Mouse (Mus musculus) hindbrain, postnatal 0 days (tissue): ENCODE measurements around the gene Skap2. TPM values are rescaled to one million over a fixed set of nuclear protein-coding genes. Genes with fewer than 3 reads are reported as not detected.

Source experiments
- ATAC-seq: fragments of 200-750 bp; cut with Nextera tagmentation; 2 replicates; pipeline ENCODE4 v1.8.0; 2017; ENCODE audit warnings: mild to moderate bottlenecking, moderate TSS enrichment, moderate library complexity
- DNase-seq: peaks from one replicate; pipeline ENCODE4 v3.0.0-alpha.2; 2015; ENCODE audit warnings: low spot score
- H3K27ac ChIP-seq: fragments of 300-500 bp; sonication (generic); 2 replicates; pipeline ENCODE4 v1.5.1; 2014; ENCODE audit warnings: mild to moderate bottlenecking
- H3K27me3 ChIP-seq: fragments of 300-500 bp; sonication (generic); 2 replicates; pipeline ENCODE4 v1.6.1; 2014; ENCODE audit warnings: low read length, mixed read lengths; ENCODE audit not compliant: insufficient read depth
- H3K36me3 ChIP-seq: fragments of 300-500 bp; sonication (generic); 2 replicates; pipeline ENCODE4 v1.6.1; 2014; ENCODE audit warnings: low read length, mixed read lengths; ENCODE audit not compliant: insufficient read depth
- H3K4me1 ChIP-seq: fragments of 300-500 bp; sonication (generic); 2 replicates; pipeline ENCODE4 v1.6.1; 2014; ENCODE audit warnings: antibody characterized with exemption, low read length, mixed read lengths; ENCODE audit not compliant: insufficient read depth
- H3K4me2 ChIP-seq: fragments of 300-500 bp; sonication (generic); 2 replicates; pipeline ENCODE4 v1.6.1; 2014; ENCODE audit warnings: low read depth, mild to moderate bottlenecking, low read length, moderate library complexity, mixed read lengths
- H3K4me3 ChIP-seq: fragments of 300-500 bp; sonication (generic); 2 replicates; pipeline ENCODE4 v1.5.1; 2014; ENCODE audit warnings: low read length
- H3K9ac ChIP-seq: fragments of 300-500 bp; sonication (generic); replicated peaks from 2 replicates; pipeline ENCODE4 v1.6.1; 2014; ENCODE audit warnings: mild to moderate bottlenecking, low read length, moderate library complexity, mixed read lengths
- H3K9me3 ChIP-seq: fragments of 300-500 bp; sonication (generic); 2 replicates; pipeline ENCODE4 v1.6.1; 2016; ENCODE audit warnings: low read length, mixed read lengths
- CTCF ChIP-seq: IDR thresholded peaks from 2 replicates; pipeline ENCODE4 v1.5.1; 2016; ENCODE audit warnings: antibody characterized with exemption, control low read depth, low read depth
- WGBS: fragments of 180-500 bp; shearing (Covaris S2); extraction: QIAGEN DNeasy Blood & Tissue Kit; methylation state at CpG from one replicate; pipeline ENCODE4 v1.1.7; 2014; 5-methylcytosine and 5-hydroxymethylcytosine counted together
- polyA plus RNA-seq: library from polyadenylated mRNA; unstranded; fragments of >200 nt; fragmentation: Nextera tagmentation; extraction: Ambion mirVana; gene quantifications from 2 replicates; pipeline ENCODE4 v1.2.1, GENCODE M21; 2015
- total RNA-seq: library from RNA; depleted of rRNA; stranded (reverse); fragments of >200 nt; gene quantifications from 2 replicates; pipeline ENCODE4 v1.2.3, GENCODE M21; 2014

Gene Skap2
- total and polyA plus RNA-seq, 2 experiments from 2014 or later: 11.1 to 28.1 TPM

GRCm38 (mm10) chr6:52005963-52006648 lies 6.2 kb downstream of the Skap2 start:
- Histone ChIP-seq H3K9me3 (no peaks in the 10 kb centered on the region), H3K36me3 (no peaks in the 10 kb centered on the region), H3K4me1 (no peaks in the 10 kb centered on the region), H3K9ac (peak overlapping the region; percentile 13; the same call in 1 of the 2 replicates), H3K4me3 (peak overlapping the region; percentile 14), H3K27me3 (peaks cover 68% of the 10 kb centered on the region), H3K27ac (no peak overlapping the region), H3K4me2 (peak overlapping the region; percentile 42)
- ATAC-seq: no peak
- no peak for DNase-seq
- TF ChIP-seq CTCF: no peak
- 12% methylated on average over 19 of the region's 19 CpGs for WGBS

- ATAC-seq: no peak
- no peaks in the 10 kb centered on the region for H3K36me3 ChIP-seq
- H3K27ac ChIP-seq: no peak overlapping the region
- 0 out of 2 replicates have a peak overlapping the region, but pooled peaks have one; percentile 42 for H3K4me2 ChIP-seq
- no peak for DNase-seq
- WGBS: 18% methylated on average over 8 of the region's 8 CpGs
- peaks cover 64% of the 10 kb centered on the region for H3K27me3 ChIP-seq
- no peaks in the 10 kb centered on the region for H3K9me3 ChIP-seq
- no peak overlapping the region; the same call in 1 of the 2 replicates for H3K9ac ChIP-seq
- no peak for TF ChIP-seq CTCF
- no peak overlapping the region for H3K4me3 ChIP-seq
- H3K4me1 ChIP-seq: no peaks in the 10 kb centered on the region
Measured at GRCm38 (mm10) chr6:52005616-52005962, 6.8 kb downstream of the Skap2 start.

- no peaks in the 10 kb centered on the region for H3K9me3 ChIP-seq
- no peaks in the 10 kb centered on the region for H3K4me1 ChIP-seq
- ATAC-seq (no peak), DNase-seq (no peak)
- no peaks in the 10 kb centered on the region for H3K36me3 ChIP-seq
- 37% methylated on average over 3 of the region's 3 CpGs for WGBS
- TF ChIP-seq CTCF: no peak
- H3K27me3 ChIP-seq: peaks cover 58% of the 10 kb centered on the region
- no peak overlapping the region for H3K27ac ChIP-seq
- no peak overlapping the region for H3K4me3 ChIP-seq
- no peak overlapping the region for H3K4me2 ChIP-seq
- no peak overlapping the region for H3K9ac ChIP-seq
Measured at GRCm38 (mm10) chr6:52004995-52005394, 7.4 kb downstream of the Skap2 start.

GRCm38 (mm10) chr6:52002676-52003075 lies 9.7 kb downstream of the Skap2 start:
- Histone ChIP-seq H3K4me2 (no peak overlapping the region), H3K9me3 (no peaks in the 10 kb centered on the region), H3K27ac (no peak overlapping the region), H3K4me3 (no peak overlapping the region), H3K9ac (no peak overlapping the region), H3K27me3 (peaks cover 40% of the 10 kb centered on the region), H3K4me1 (no peaks in the 10 kb centered on the region), H3K36me3 (no peaks in the 10 kb centered on the region)
- 0 out of 2 replicates have a peak, but pooled peaks have one; percentile 12 for ATAC-seq
- peak; percentile 60 for TF ChIP-seq CTCF
- DNase-seq: peak; percentile 82
- WGBS: 42% methylated on average over 8 of the region's 8 CpGs

GRCm38 (mm10) chr6:51999157-51999478 lies 13.2 kb downstream of the Skap2 start:
- Histone ChIP-seq H3K4me3 (no peak overlapping the region), H3K4me2 (no peak overlapping the region), H3K36me3 (no peaks in the 10 kb centered on the region), H3K9ac (no peak overlapping the region), H3K4me1 (no peaks in the 10 kb centered on the region), H3K27me3 (peaks cover 18% of the 10 kb centered on the region), H3K27ac (no peak overlapping the region), H3K9me3 (no peaks in the 10 kb centered on the region)
- no peak for DNase-seq
- TF ChIP-seq CTCF: no peak
- ATAC-seq: no peak
- WGBS: 70% methylated on average over 4 of the region's 4 CpGs

GRCm38 (mm10) chr6:51998409-51999156 lies 13.8 kb downstream of the Skap2 start:
- H3K4me3 ChIP-seq: no peak overlapping the region
- H3K4me1 ChIP-seq: no peaks in the 10 kb centered on the region
- WGBS: 58% methylated on average over 7 of the region's 7 CpGs
- H3K36me3 ChIP-seq: no peaks in the 10 kb centered on the region
- H3K4me2 ChIP-seq: no peak overlapping the region
- ATAC-seq (no peak), DNase-seq (peak; percentile 66)
- no peak overlapping the region for H3K9ac ChIP-seq
- H3K27me3 ChIP-seq: peaks cover 13% of the 10 kb centered on the region; the same call in 1 of the 2 replicates
- H3K9me3 ChIP-seq: no peaks in the 10 kb centered on the region
- TF ChIP-seq CTCF: peak; percentile 63
- no peak overlapping the region for H3K27ac ChIP-seq

GRCm38 (mm10) chr6:51987999-51988398 lies 24.4 kb downstream of the Skap2 start:
- Histone ChIP-seq H3K27ac (no peak overlapping the region), H3K9me3 (no peaks in the 10 kb centered on the region), H3K4me2 (no peak overlapping the region), H3K36me3 (no peaks in the 10 kb centered on the region), H3K4me3 (no peak overlapping the region), H3K9ac (no peak overlapping the region), H3K27me3 (no peaks in the 10 kb centered on the region), H3K4me1 (no peaks in the 10 kb centered on the region)
- no peak for TF ChIP-seq CTCF
- ATAC-seq (no peak), DNase-seq (no peak)
- WGBS: 81% methylated on average over 2 of the region's 2 CpGs
